Mouse (Mus musculus): ENCODE results near the gene Rmdn3. TPM values are rescaled to one million over a fixed set of nuclear protein-coding genes. Genes with fewer than 3 reads are reported as not detected.

Gene Rmdn3
- total RNA-seq, 2 experiments from 2014 or later = 5.7 to 9.2 TPM

GRCm38 (mm10) chr2:119170282-119170681, 13.4 kb upstream of the Rmdn3 start:
- no peak for DNase-seq

DNA sequence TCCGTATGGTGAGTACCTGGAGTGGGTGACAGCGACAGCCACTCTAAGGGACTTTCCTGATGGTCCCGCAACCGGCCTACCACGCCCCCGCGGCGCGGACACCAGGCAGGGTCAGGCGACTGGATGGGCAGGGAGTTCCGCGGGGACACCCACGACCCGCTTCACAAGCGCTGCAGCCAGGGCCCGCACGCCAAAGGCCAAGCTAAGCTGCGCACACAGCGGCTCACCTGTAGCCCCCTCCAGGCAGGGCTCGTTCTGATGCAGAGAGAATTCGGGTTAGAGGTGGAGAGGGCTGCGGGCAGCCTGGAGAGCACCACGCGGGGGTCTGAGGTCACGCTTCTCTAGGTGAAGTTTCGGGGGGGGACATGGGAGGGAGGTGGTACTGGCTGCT, 11.0 kb upstream of the Rmdn3 start:
- no peak for DNase-seq

DNA sequence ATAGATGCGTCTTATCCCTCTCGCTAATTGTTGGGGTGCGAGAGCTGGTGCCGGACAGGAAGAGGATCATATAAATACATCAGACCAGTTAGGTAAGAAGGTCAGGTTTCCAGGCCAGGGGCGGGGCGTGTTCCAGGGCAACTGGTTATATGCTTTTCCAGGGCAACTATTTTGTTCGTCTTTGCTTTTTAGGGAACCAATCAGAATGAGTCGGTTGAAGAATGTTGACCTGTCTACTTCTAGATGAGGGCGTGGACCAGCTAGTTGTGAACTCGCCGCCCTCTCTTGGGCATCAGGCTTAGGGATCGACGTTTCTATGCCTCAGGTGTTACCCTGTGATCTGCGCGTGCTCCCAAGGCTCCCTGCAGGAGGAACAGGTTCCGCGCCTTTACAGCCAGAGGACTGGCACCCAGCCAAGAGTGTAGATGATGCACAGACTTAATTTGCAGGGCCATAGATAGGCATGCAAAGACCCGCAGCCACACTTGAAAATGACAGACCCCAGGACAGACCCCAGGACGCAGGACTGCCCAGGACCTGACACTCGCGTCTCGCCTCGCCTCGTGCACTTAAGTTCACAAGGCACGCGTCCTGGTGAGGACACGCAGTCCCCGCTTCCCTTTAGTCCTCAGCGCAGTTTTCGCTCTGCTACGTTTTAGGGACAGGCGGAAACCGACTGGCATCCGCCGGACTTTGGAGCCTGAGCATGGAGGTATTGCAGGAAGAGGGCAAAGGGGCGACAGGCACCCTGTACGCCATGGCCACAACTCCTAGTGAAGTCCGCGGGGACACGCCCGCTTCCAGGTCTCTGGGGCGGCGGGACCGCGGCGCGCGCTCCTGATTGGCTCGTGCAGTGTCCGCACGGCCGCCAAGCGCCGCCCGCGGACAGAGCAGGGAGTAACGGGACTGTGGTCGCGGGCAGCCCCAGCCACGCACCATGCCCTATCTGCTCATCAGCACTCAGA, 10.3 kb upstream of the Rmdn3 start, which contains the start of gene Gchfr:
Gene Gchfr, plus strand, starts transcription at position 873 of the 965 bp plus-strand sequence.
- DNase-seq = peak; percentile 62

- DNase-seq = no peak
These were observed 8.6 kb upstream of the Rmdn3 start for GRCm38 (mm10) chr2:119165401-119165800.

DNA sequence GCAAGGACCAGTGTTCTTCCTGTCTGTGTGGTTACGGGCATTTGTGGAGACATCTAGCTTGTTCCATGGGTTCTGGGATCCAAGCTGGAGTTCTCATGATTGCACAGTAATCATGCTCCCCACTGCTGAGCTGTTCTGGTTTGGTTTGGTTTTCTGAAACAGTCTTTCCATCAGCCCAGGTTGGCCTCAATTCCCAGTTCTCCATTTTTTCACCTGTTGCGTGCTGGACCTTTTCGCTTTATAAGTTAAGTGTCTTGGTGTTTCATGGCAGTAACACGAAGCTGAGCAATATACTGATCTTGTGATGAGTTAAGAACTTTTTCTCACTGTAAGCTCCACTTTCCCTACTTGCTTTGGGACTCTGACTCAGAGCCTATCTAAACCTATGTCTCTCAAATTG, 7.2 kb upstream of the Rmdn3 start:
- no peak for DNase-seq

GRCm38 (mm10) chr2:119163135-119163534, 6.3 kb upstream of the Rmdn3 start:
- DNase-seq = no peak

GRCm38 (mm10) chr2:119161247-119161646, 4.4 kb upstream of the Rmdn3 start:
- DNase-seq = no peak

GRCm38 (mm10) chr2:119157836-119158235, 1.0 kb upstream of the Rmdn3 start:
- no peak for DNase-seq

GRCm38 (mm10) chr2:119156081-119156680, 653 bp downstream of the Rmdn3 start:
- no peak for DNase-seq

DNA sequence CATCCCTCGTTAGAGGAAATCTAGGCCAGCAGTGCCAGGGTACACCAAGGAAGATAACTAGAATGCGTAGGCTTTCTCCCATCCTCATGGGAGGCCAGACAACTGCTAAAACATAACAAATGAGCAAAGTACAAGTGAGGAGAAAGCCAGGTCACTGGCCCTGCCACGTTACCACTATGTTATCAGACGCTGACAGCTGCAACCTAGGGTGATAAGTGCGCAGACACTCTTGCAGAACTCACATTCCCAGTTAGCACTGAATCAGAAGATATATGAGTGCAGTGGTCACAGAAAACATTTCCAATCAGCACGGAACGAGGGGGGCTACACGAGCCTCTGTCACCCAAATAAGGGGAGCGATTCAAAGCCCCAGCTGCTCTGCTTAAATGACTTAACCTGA, 1.4 kb downstream of the Rmdn3 start:
- DNase-seq = no peak

- DNase-seq = no peak
These were observed 2.2 kb downstream of the Rmdn3 start for GRCm38 (mm10) chr2:119154683-119155082.

GRCm38 (mm10) chr2:119152255-119152654, 4.6 kb downstream of the Rmdn3 start:
- no peak for DNase-seq

DNA sequence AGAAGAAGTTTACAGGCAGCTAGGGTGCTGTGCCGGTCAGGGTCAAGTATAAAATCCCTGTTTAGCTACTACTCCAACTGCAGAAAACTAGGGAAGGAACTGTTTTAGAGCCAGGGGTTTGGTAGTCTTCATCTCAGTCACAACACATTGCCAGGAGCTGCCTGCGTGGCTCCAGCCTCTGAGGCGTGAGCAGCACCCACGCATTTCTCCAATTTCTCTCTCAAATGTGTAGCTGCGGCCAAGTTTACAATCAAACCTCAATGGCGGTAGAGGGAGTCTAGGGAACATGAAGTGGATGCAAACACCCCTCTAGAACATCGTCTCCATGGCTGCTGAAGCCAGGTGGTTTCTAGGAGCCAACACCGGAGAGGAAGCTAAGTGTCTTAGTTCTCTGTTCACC, 9.1 kb downstream of the Rmdn3 start:
- DNase-seq = no peak

- no peak for DNase-seq
These were observed 9.6 kb downstream of the Rmdn3 start for GRCm38 (mm10) chr2:119147160-119147678.

DNA sequence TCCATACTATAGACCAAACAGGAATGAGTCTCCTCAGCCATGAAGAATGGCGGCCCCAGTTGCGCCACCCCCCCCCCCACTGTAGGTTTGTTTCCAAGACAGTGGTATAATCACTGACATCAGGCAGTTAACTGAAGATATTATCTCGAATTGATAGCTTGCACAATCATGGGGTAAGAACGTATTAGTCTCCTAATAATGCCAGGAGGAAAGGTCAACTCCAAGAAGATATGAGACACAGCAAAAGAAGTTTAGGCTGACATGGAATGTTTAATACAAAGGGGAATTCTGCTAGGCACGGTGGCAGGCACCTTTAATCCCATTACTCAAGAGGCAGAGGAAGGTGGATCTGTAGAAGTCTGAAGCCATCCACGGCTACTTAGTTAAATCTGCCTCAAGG, 10.4 kb downstream of the Rmdn3 start:
- no peak for DNase-seq

GRCm38 (mm10) chr2:119145199-119145598, 11.6 kb downstream of the Rmdn3 start:
- no peak for DNase-seq

DNA sequence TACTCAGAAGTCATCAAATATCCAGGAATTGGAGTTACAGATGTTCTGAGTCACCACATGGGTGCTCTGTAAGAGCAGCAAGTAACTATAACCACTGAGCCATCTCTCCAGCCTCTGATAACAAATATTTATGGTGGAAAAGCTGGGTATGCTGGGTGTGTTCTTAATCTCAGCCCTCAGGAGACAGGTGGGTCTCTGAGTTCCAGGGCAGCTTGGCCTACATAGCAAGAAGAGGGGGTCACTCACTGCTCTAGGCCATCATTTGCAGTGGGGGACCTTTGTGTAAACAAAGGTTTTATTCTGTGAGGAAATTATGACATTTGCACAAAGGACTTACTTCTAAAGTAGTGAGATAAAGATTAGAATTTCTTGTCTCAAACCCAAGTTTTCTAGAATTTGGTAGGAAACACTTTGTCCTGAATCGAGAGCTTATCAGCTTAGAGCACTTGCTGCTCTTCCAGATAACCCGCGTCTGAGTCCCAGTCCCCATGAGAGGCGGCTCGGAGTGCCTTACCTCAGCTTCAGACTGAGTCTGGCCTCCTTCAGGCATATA, 20.4 kb downstream of the Rmdn3 start:
- no peak for DNase-seq

DNA sequence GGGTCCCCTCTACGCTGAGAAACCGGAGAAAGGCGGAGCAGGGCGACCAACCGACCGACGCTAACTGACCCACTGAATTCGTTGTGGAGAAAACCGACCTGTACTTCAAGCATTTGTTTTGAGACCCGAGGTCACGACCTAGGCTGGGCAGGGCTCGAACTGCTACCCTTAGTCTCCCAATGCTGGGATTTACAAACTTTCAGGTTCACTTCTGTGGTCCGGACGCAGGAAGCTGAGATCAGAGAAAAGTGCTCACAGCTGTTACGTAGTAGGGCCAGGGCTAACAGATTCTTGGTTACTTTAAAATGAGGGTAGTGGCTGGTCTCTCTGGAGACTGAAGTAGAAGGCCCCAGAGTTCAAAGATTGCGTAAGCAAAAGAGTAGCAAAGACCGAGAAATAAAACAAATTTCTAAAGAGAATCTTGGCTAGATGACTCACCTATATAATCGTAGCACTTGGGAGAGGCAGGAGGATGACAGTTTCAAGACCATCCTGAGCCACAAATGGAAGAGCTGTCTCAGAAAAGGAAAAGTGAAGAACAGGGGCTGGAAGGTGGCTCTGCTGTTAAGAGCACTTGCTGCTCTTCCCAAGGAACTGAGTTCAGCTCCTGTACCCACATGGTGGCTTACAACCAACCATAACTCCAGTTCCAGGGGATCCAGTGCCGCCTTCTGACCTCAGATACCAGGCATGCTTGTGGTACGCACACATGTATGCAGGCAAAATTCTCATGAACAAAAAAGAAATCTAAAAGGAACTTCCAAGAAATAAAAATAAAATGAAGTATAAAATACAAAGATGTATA, 43.5 kb downstream of the Rmdn3 start:
- no peak for DNase-seq

DNA sequence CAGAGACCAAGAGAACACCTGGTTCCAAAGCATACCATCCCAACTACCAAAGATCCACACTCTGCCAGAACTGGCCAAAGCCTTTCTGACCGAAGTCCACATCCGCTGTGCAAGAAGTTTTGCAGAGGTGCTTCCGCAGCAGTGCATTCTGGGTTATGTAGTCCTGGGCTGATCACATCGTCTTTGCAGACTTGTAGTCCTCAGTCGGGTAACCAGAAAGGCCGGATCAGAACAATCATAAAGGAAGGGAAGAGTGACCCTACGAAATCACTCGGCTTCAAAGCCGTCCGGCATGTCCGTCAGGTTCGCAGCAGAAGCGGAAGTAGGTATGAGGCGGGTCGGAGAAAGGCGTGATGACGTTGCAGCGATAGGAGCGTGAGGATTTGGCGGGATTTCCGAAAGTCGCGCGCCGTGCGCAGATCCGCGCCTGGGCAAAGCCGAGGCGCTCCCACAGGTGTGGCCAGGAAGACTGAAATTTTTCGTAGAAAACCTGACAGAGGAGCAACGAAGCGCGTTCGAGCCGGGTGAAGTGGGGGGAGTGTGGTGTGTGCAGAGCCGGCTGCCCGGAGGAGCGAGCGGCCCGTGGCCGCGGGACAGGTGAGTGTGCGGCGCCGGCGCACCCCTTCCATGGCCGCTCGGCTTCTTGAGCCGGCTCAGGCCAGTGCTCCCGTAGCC, 44.3 kb downstream of the Rmdn3 start, which contains the start of gene Rad51:
Gene Rad51, plus strand, starts transcription at position 356 of the 675 bp plus-strand sequence.
- peak; percentile 78 for DNase-seq

DNA sequence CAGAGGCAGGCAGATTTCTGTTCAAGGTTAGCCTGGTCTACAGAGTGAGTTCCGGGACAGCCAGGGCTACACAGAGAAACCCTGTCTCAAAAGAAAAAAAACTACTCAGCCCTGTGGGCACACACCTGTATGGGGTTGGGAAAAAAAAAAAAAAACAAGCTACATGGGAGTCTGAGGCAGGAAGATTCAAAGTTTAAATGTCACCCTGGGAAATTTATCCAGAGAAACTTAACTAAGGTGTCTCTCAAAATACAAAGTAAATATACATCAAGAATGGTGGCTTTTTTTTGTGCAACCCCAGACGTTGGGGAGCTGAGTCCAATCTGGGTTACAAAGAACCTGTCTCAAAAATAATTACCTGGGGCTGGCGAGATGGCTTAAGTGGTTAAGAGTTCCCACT, 45.8 kb downstream of the Rmdn3 start:
- DNase-seq = no peak

- no peak for DNase-seq
These were observed 48.3 kb downstream of the Rmdn3 start for GRCm38 (mm10) chr2:119108554-119108953.

Measured in gastrocnemius, postnatal 25 days (tissue).